Mouse (Mus musculus): ENCODE measurements around the gene Gabrb3.

The Gabrb3 gene

DNA sequence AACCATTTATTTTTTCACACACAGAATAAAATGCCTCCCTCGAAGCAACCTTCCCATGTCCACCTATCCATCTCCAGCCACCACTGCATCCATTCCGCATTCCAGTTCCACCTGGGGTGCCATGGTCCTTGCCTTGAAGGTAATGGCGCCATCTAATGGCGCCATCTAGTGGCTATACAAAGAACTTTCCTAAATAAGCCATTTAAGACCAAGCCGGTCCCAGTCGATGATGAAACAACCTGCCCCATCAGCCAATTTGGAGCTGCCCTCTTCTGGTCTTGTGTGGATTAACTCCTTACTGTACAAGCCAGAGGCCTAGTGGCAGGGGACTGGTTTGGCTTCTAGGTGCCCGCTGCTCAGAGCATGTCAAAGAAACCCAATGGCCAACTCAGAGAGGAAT lies 119.1 kb downstream of the Gabrb3 start:
- DNase-seq: no peak

DNA sequence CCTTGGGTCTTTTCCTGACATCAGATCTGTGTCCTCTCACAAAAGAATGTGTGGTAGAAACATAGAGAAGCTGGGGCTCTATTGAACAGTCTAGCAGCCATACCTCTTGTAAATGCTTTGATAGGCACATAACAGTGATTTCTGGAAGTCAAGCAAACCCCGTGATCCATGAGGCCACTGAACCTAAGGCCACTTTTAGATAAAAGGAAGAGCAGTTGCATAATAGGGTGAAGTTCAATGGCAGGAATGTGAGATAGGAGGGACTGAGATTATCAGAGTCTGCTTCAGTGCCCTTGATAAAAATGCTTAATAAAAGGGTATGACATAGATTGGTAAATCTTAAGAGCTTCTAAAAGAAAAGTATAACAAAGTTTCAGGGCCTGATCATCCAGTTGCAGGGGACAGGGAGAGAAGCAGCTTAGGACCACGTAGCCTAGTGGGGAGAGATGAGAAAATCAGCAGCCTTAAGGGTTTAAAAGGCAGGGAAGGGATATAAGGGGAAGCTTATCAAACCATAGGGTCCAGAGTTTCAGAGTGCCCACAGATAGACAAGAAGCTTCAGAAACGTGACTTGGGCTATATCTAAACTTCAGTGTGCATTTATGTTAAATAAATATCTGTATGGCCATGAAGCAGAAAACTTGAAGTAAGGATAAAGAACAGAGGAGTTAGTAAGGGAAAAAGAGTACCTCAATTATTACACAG lies 141.4 kb downstream of the Gabrb3 start:
- no peak for DNase-seq

DNA sequence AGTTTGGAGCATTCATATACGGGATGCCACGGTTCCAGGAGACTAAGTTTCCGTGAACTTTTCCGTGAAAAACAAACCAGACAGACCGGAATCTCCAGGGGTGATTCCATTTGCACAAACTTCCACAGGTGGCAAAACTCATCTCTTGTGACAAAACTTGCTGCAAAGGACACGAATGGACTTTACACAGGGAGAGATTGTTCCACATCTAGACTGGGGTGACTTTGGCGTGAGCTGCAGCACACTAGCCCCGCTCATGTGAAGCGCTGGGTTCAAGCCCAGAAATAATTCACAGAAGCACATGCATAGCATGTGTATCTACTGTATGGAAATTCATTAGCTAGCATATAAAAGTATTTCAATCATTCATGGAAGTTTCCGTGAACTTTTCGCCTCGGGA lies 144.9 kb downstream of the Gabrb3 start:
- no peak for DNase-seq

DNA sequence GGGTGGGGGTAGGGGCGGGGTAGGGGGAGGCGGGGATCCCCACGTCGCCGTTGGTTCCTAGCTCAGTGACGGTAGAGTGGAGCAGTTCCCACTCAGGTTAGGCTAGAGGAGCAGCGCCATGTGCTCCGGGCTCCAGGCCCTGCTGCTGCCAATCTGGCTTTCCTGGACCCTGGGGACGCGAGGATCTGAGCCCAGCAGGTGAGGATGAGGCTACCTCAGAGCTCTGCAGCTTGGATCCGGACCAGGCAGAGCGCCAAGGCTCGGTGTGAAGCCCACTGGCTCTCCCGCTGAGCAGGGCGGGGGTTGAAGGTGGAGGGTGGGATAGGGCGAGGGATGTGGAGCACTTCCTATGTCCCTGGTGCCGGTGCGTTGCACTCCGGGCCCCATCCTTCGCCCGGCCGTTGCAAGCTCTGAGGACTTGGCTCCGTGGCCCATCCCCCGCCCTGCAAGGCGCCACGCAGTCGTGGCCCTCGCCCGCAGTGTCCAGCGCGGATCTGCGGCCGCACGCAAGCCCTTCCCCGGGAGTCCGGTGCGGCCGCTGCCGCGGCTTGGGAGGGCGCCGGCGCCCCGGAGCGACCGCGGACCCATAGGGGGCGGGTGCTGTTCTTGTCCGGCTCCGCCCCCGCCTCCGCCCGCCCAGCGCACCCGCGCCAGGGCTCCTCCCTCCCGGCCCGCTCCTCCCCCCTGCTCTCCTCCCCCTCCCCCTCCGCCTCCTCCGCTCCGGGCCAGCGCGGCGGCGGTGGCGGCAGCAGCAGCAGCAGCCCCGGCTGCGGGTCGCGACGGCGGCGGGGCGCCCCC lies 171.2 kb downstream of the Gabrb3 start:
- DNase-seq: peak; percentile 16

DNA sequence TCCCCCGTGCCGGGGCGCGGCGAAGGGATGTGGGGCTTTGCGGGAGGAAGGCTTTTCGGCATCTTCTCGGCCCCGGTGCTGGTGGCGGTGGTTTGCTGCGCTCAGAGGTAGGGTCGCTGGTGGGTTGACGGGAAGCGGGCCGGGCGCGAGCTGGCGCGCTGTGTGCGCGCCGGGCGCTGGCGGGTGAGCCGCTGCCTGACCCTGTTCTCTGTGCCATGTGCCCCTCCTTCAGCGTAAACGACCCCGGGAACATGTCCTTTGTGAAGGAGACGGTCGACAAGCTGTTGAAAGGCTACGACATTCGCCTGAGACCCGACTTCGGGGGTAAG lies 171.7 kb downstream of the Gabrb3 start:
- no peak for DNase-seq

DNA sequence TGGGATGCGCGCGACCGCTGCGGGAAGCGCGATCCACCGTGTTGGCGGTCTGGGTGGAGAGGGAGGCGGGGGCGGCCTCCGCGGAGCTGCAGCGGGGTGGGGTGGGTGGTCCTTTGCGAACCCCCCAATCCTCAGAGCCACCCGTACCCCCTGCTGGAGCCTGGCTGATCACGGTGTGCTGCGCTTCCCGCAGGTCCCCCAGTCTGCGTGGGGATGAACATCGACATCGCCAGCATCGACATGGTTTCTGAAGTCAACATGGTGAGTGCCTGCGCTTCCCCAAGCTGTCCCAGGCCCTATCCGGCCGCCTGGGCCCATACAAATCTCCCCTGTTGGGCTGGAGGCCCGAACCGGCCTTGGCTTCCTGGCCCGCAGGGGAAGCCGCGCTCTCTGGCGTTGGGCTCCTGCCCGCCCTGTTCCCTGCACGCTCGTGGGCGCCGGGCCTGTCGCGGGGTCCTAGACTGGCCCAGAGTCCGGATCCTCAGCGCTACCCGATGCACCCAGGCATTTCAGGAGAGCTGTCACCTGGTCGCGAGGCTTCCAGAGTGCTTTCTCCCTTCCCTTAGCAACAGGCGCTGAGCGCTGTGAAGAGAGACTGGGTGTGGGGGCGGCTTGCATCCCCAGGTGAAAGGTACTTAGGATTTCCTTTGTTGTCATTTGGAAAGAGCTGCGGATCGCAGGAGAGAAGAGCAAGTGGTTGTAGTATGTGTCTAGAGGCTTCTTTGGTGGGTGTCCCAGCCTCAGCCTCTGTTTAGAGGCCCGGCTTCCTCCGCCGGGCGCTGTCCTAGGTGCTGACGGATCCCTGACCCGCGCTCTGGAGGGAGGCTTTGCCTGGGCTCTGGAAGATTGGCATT lies 172.3 kb downstream of the Gabrb3 start:
- peak; percentile 12 for DNase-seq

DNA sequence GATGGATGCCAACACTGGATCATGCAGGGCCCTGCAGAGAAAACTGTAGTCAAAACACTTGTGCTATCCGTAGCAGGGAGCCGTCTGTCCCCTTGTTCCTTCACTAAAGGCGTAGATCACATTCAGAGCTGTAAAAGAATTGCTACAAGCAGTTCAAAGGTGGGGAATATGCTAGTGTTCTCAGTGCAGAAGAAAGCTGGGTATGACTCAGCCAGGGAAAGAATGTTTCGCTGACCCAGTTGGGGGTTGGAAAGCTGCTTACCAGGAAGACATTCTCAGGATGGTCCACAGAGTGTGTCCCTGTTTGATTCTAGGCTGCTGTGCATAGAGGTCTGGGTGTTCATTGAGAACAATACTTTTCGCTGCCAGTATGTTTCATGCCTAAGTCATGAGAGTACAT lies 177.8 kb downstream of the Gabrb3 start:
- no peak for DNase-seq

DNA sequence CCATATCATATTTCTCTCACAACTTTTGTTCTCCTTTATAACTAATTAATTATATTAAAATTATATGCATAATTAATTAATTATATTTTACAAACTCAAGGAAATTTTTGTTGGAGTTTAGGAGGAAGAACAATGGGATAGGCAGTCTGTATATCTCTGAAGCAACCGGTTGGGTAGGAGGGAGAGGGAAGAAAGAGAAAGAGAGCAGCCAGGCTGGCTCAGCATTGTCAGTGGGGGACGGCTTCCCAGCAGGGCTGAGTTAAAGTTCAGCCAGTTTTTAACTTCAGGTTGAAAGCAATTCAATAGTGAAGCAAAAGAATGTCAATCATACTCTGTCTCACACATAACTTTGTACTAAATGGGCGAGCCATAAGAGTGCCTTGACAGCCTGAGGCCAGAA lies 199.2 kb downstream of the Gabrb3 start:
- DNase-seq: no peak

DNA sequence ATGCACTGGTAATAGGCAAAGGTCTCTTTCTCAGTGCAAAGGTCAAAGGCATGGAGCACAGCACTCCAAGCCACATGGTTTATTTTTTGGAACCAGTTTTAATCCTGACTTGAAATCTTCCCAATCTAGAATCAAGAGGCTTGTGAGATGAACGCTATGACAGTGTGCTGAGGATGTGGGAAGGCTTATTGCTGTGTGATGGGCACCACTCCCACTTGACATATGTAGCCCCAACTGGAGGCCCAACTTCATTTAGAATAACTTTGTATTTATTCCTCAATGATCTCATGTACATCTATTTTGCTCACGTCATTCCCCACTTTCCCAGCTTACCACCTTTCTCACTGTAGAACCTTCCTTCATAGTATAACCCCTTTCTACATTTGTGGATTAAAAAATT lies 200.5 kb downstream of the Gabrb3 start:
- DNase-seq: no peak

DNA sequence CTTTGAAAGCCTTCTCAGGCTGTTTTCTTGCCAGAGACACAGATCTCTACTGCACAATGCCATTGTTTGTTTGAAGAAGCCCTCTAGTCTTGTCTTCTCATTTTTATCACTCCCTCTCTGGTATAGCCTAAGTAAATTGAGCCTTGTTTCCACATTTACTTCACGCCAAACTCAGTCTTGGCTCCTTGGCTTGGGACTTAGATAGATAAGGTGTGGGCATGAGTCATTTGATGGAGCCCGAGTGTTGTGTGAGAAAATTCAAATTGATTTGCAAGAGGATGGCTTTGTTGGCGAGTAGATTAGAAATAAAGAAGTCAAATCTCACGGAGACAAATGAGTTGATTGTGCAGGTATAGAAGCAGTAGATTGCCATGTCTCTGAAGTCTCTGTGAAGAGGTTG lies 204.2 kb downstream of the Gabrb3 start:
- no peak for DNase-seq

DNA sequence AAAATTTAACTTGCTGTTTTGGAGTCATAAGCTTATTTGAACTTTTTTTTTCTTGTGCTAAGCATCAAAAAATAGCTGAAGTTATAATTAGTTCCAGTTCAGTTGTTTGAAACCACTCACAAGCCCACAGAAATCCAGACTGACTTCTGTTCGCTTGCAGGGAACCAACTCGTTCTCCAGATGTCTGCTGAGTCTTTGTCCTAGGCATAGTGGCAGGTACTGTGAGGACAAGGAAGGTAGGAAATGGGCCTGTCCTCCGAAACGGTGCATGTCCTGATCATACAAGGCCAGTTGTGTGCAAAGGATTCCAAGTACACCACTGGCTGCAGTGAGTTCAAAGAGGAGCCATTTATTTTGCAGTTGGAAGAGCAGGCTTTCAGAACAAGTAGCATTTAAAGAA lies 215.5 kb downstream of the Gabrb3 start:
- no peak for DNase-seq

DNA sequence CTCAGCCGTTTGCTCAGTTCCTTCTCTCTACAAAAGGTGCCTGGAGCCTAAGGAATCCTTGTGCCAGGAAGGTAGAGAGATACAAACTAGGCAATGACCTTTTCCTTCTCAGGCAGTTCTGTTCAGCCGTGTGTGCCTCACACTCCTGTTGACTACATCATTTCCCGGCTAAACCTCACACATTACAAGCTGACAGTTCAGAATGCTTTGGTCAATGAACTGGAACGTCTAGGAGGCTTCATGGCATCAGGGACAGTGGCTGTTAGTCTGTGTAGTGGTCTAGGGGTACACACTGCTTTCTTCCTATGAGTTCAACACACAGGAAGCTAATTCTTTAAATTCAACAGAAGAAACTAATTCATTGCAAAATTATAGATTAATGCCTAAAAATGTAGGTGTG lies 216.2 kb downstream of the Gabrb3 start:
- DNase-seq: no peak

DNA sequence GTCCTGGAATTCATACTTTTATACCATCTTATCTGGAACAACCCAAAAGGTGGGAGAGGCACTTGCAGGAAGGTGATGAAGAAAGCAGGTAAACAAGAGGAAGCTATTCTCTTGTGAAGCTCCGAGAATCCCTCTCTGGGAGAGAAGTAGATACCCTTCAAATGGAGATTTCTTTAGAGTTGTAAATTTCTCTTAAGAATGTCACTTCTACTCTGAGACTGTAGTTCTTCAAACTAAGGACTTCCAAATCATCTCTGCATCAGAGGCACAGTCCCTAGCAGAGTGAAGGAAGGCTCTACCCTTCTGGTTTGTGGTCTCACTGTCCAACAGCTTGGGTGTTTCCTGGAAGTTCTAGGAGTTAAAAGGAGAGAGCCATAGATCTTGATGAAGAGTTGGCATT lies 221.3 kb downstream of the Gabrb3 start:
- no peak for DNase-seq

DNA sequence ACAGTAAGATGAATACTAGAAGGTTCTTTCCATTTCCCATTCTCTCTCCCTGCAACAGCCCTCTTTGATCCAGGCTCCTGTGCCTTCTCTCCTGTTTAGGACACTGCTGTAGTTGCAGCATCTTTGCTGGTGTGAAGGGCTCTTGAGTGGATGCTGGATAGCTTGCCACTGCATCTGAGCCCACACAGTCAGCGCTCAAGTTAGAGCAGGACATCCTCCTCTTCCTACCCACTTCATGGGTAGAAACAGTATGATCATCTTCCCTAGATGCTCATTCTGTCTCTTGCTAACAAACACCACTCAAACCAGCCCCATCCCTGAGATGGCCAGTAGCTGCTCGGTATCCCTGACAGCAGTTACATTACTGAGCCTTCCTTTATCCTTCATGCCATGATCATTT lies 227.9 kb downstream of the Gabrb3 start:
- no peak for DNase-seq

DNA sequence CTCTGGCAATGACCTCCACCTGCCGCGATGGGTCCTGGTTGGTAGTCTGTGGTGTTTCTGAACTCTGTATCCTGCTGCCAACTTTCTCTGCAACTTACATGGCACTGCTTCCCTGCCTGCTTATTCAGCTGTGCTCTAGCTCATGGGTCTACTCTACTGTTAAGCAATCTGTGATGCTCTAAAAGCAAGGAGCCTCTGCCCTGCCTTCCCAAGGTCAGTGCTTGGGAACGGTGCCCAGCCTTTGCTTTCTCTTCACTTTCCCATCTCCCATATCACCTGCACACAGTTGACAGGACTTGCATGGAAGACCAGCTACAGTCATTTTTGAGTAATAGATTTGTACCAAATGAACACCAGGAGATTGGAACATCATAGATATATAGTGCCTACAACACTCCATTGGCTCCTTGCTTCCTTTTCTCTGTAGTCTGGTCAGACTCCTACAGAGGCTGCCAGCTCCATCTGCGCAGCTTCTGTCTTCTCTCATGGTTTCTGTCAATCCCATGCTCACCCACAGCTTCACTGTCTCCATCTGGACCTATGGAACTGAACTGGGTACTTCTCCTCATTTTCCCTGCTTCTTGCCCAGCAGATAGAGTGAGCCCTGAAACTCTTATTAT lies 228.8 kb downstream of the Gabrb3 start:
- DNase-seq: no peak

DNA sequence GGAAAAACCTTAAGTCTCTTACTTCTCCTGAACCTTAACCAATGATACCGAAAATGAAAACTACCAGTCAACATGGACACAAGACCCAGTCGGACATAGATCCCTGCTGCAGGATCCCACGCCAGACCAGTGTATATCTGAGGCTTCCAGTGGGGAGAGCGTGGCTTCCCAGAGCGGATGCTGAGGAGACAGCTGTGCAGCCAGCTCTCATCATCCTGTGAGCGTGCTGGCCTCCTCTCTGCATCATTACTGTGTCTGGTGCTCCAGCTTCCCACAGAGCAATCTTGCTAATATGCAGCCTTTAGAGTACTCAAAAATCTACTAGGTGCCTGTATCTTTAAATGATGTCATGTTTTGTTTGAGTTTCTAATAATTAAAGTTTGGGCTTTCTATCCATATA lies 257.9 kb downstream of the Gabrb3 start:
- DNase-seq: no peak

DNA sequence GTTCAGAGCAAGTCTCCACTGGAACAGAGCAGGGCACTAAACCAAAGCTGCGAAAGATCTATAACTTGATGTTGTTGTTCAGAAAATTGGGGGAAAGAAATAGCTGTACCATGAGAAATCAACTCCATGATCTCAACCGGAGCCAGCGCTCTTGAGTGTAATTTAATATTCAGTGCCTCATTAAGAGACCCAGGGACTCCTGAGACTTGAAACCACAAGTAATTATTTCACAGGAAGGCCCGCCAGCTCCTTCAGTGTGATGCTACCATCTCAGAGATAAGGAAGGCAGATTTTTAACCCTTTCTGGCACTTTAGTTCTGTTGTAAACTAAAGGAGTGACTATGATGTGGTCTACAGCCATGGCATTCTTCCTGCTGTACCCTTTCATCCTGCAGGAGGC lies 270.3 kb downstream of the Gabrb3 start:
- DNase-seq: no peak

DNA sequence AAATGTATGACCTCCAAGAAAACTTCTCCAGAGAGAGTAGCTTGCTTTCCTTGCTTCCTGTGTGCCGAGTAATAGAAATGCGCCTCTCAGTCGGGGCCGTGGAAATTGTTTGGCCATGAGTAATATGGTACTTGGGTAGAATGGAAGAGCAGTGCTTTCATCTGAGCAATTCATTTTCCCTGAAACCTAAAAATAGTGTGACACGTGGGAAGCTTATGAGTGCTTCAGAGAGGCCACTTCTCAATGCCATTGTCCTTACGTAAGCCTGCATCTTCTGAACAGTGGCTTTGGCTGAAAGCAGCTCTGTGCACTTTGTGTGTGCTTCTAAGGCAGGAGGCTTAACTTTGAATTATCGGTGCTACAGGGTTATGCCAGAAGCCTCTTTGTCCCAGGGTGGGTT lies 280.9 kb downstream of the Gabrb3 start:
- no peak for DNase-seq

DNA sequence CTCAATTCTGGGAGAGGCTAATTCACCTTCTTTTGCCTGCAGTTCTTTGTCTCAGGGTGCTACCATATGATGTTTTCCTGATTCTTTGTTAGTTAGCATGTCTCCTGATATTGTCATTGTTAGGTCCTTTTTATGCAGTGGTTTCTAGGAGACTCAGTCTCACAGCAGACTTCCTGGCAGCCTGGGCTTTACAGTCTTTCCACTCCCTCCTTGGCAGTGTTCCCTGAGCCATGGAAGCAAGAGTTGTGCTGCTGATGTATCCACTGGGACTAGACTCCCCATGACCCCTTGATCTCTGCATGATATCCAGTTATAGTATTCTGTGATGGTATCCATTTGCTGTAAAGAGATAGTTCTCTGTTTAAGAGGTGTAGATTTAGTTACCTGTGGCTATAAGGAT lies 281.6 kb downstream of the Gabrb3 start:
- no peak for DNase-seq

DNA sequence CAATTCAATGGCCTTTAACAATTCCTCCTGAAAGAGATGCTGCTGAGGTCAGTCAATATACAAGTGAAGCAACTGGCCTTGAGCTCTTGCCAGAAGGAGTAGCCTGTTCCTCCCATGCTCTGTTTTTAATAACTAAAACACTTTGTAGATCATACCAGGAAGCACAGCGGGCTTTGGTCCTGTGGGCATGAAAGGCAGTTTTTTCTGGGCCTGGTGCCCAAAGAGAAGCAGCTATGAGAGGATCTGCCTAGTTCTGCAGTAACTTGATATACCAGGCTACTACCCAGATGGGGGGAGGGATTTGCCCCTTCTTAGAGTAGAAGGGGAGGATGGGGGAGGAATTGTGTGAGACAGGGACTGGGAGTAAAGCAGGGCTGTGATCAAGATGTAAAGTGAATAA lies 284.1 kb downstream of the Gabrb3 start:
- no peak for DNase-seq

DNA sequence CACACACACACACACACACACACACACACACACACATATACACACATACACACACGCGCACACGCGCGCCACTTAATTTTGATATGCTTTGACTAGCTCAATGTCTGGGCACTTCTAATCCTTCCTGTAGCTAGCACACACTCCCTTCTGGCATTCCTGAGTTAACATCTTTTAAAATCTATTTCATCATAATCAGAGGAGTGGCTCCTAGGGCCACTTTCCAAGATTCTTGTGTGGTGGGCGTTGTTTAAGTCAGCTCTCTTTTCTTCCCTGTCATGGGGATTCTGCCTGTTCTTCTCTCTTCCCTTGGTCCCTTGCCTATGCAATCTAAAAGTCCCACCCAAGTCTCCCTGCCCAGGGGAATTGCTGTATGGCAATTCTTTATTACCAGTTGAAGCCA lies 286.6 kb downstream of the Gabrb3 start:
- no peak for DNase-seq

DNA sequence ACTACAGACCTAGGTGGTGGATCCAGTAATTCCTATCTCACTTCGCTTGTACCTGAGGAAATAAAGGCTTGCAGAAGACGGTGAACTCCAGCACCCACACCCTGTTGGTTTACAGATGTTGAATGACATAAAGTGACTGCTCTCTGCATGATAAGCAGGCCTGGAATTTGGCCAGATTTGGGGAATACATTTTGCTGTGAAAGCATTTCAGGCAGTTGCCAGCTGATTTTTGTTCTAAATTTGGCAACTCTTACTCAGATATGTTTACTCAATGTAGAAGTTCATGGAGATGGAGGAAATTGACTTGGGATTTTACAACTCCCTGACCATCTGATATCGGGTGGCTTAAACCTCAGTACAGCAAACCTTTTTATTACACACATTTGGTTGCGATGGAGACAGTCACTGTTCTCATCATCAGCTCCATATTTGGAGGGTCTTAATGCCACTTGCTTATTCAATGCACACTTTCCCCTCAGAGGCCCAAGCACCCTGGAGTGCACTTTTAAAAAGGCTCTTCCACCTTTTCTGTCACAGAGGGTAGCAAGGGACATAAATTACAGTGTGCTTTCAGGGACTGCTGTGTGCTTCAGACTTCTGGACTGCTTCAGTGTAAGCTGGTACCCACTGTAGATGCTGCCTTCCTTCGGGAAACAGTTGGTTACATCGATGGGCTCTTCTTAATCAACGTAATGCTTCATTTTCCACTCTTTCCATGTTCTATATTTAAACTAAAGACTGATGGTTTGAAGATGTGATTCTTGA lies 287.7 kb downstream of the Gabrb3 start:
- DNase-seq: no peak

DNA sequence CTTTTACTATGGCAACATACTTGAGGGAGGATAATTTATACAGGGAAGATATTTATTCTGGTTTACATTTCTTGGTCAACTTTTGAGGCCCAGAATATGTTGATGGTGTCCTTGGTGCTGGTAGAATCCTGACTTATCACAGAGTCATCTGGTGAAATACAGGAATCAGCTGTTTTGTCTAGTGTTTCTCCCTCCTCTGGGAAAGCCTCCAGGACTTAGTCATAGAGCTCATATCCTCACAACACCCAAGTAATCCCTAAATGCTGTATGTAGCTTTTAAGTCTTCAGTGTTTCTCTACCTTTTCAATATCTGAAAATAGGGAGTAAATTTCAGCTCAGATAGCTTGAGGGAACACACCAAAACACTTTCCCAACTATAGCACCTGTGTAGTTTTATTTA lies 292.2 kb downstream of the Gabrb3 start:
- no peak for DNase-seq
